Mouse (Mus musculus) G1E (cell line): ENCODE measurements around the gene Otx1.

Experiments
- CTCF ChIP-seq: IDR thresholded peaks from 2 replicates; pipeline ENCODE4 v1.5.1; 2012; ENCODE audit warnings: low read depth, low read length, inconsistent platforms, mixed read lengths
- TAL1 ChIP-seq: conservative IDR thresholded peaks from 2 replicates; pipeline ENCODE4 v1.6.1; 2012; ENCODE audit warnings: low read depth, low read length, inconsistent platforms, mixed read lengths

- TF ChIP-seq CTCF (no peak), TAL1 (no peak)
Measured at GRCm38 (mm10) chr11:21973597-21973996, 29.1 kb downstream of the Otx1 start.
